20 mouse cellular contexts compared by ENCODE assay signal in the genomic region with DNA sequence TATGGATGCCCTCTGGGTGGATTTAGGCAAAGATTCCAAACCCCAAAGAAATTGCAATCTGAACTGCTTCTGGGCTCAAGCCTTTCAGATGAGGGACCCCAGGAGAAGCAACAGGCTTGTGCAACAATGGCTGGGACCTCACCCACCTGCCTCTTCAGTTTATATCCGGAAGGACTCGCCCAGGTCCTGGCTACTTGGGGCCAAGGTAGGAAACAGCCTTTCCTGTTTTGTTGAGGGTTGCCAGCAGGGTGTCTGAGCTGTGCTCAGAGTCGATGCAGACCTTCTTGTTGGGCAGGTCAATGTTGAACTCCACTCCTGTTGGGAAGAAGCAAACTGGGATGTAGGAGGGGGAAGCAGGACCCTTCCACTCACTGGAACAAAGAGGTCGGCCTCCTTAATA. TPM values are rescaled to one million over a fixed set of nuclear protein-coding genes. Genes with fewer than 3 reads are reported as not detected.
DNase-seq lines count a peak whose midpoint lies in the region; ATAC-seq and TF ChIP-seq lines count a peak whose summit lies in the region.
"Had no signal": no experiment of that assay in that cellular context is flagged by ENCODE, and none has a peak within 500 bp of the region (broad histone marks: within the 10 kb centered on the region; RNA-seq: fewer than 3 reads in every experiment).

No protein-coding gene starts in this region.

- no peak for ATAC-seq in forebrain, embryonic 14.5 days
- no peak for ATAC-seq in forebrain, postnatal 0 days
- ATAC-seq in lung, embryonic 16.5 days (ENCODE audit: low read depth): no peak
- ATAC-seq in activated CD4-positive, CD25-positive, alpha-beta regulatory T cell, adult 4 months: no peak
- ATAC-seq: intestine, embryonic 15.5 days; midbrain, embryonic 15.5 days had no signal

- no peaks in the 10 kb centered on the region for H3K9me3 ChIP-seq in forebrain, embryonic 14.5 days (replicated peaks; ENCODE audit: control insufficient read depth, low read length)
- no peaks in the 10 kb centered on the region for H3K9me3 ChIP-seq in forebrain, postnatal 0 days (ENCODE audit: low read length)
- no peaks in the 10 kb centered on the region for H3K9me3 ChIP-seq in lung, embryonic 16.5 days (ENCODE audit: control insufficient read depth, low read length)
- H3K9me3 ChIP-seq: embryonic facial prominence, embryonic 12.5 days; heart, embryonic 10.5 days; intestine, embryonic 15.5 days; limb, embryonic 10.5 days; midbrain, embryonic 15.5 days had no signal

- H3K36me3 ChIP-seq in forebrain, embryonic 14.5 days (ENCODE audit: control insufficient read depth, insufficient read depth, low read length): peaks cover 17% of the 10 kb centered on the region; the same call in 1 of the 2 replicates
- peaks cover 15% of the 10 kb centered on the region; the same call in 1 of the 2 replicates for H3K36me3 ChIP-seq in forebrain, postnatal 0 days (ENCODE audit: insufficient read depth)
- peaks cover 1% of the 10 kb centered on the region; the same call in 1 of the 2 replicates for H3K36me3 ChIP-seq in kidney, adult 2 months (ENCODE audit: control insufficient read depth, insufficient read depth, low read length)
- peaks cover 13% of the 10 kb centered on the region for H3K36me3 ChIP-seq in lung, embryonic 16.5 days (ENCODE audit: control insufficient read depth, insufficient read depth, low read length)
- H3K36me3 ChIP-seq: intestine, embryonic 15.5 days; midbrain, embryonic 15.5 days had no signal

- 61% methylated on average over 4 of the region's 4 CpGs for WGBS in forebrain, embryonic 14.5 days
- WGBS in forebrain, postnatal 0 days: 71% methylated on average over 4 of the region's 4 CpGs
- 60% methylated on average over 4 of the region's 4 CpGs for WGBS in kidney, adult 2 months
- WGBS in lung, embryonic 16.5 days: 70% methylated on average over 4 of the region's 4 CpGs

- DNase-seq in forebrain, embryonic 14.5 days (ENCODE audit: low spot score): no peak
- no peak for DNase-seq in forebrain, postnatal 0 days
- no peak for DNase-seq in kidney, adult 2 months
- DNase-seq in kidney, adult 9 months: no peak
- DNase-seq in lung, postnatal 14 days: no peak
- no peak for DNase-seq in right cerebral cortex, adult 18-20 months
- DNase-seq: cerebellum, adult 8-10 months; gastrocnemius, postnatal 25 days; lung, adult 2 months; thymus, postnatal 14 days had no signal

- H3K4me1 ChIP-seq in forebrain, embryonic 14.5 days (ENCODE audit: control insufficient read depth, insufficient read depth, low read length): no peaks in the 10 kb centered on the region
- no peaks in the 10 kb centered on the region for H3K4me1 ChIP-seq in forebrain, postnatal 0 days (ENCODE audit: insufficient read depth)
- H3K4me1 ChIP-seq in kidney, adult 2 months (ENCODE audit: control insufficient read depth, insufficient read depth, low read length): peaks cover 3% of the 10 kb centered on the region; the same call in 1 of the 2 replicates
- no peaks in the 10 kb centered on the region for H3K4me1 ChIP-seq in lung, embryonic 16.5 days (replicated peaks; ENCODE audit: control insufficient read depth, insufficient read depth, low read length)
- H3K4me1 ChIP-seq: limb, embryonic 10.5 days; midbrain, embryonic 15.5 days had no signal

- H3K4me3 ChIP-seq in forebrain, embryonic 14.5 days (ENCODE audit: low read depth, low read length): no peak overlapping the region
- no peak overlapping the region for H3K4me3 ChIP-seq in forebrain, postnatal 0 days (ENCODE audit: low read depth, low read length)
- H3K4me3 ChIP-seq in kidney, adult 2 months (ENCODE audit: insufficient read depth, low read depth, low read length): no peak overlapping the region
- H3K4me3 ChIP-seq in lung, embryonic 16.5 days (ENCODE audit: low read length): no peak overlapping the region
- H3K4me3 ChIP-seq: embryonic facial prominence, embryonic 12.5 days; heart, embryonic 10.5 days; intestine, embryonic 15.5 days; limb, embryonic 10.5 days; midbrain, embryonic 15.5 days had no signal

- no peak for TF ChIP-seq POLR2A in kidney, adult 2 months (IDR thresholded peaks at IDR 0.05; ENCODE audit: low read depth, low read length)

- peak overlapping the region; percentile 14; the same call in 1 of the 2 replicates for H3K27ac ChIP-seq in forebrain, embryonic 14.5 days (ENCODE audit: low read depth, low read length)
- no peak overlapping the region for H3K27ac ChIP-seq in forebrain, postnatal 0 days (ENCODE audit: low read depth, low read length)
- peak overlapping the region; percentile 24; the same call in 1 of the 2 replicates for H3K27ac ChIP-seq in kidney, adult 2 months (ENCODE audit: insufficient read depth, low read depth, low read length)
- peak overlapping the region; percentile 54 for H3K27ac ChIP-seq in lung, embryonic 16.5 days (ENCODE audit: low read length)
- H3K27ac ChIP-seq: embryonic facial prominence, embryonic 12.5 days; intestine, embryonic 15.5 days; limb, embryonic 10.5 days; midbrain, embryonic 15.5 days had no signal

- no peak for TF ChIP-seq CTCF in forebrain, postnatal 0 days (IDR thresholded peaks at IDR 0.05; ENCODE audit: low read depth)
- TF ChIP-seq CTCF in kidney, adult 2 months (conservative IDR thresholded peaks at IDR 0.05; ENCODE audit: insufficient read depth, insufficient read length, low read depth, low read length): no peak

- H3K9ac ChIP-seq in forebrain, embryonic 14.5 days (ENCODE audit: low read length): no peak overlapping the region
- no peak overlapping the region for H3K9ac ChIP-seq in forebrain, postnatal 0 days
- no peak overlapping the region for H3K9ac ChIP-seq in lung, embryonic 16.5 days (ENCODE audit: low read length)
- H3K9ac ChIP-seq: embryonic facial prominence, embryonic 12.5 days; intestine, embryonic 15.5 days; midbrain, embryonic 15.5 days had no signal

- H3K4me2 ChIP-seq in forebrain, embryonic 14.5 days (ENCODE audit: low read length): no peak overlapping the region
- no peak overlapping the region for H3K4me2 ChIP-seq in forebrain, postnatal 0 days (ENCODE audit: low read depth)
- H3K4me2 ChIP-seq in lung, embryonic 16.5 days (ENCODE audit: low read depth, low read length): no peak overlapping the region
- H3K4me2 ChIP-seq: embryonic facial prominence, embryonic 12.5 days; intestine, embryonic 15.5 days; liver, embryonic 11.5 days; midbrain, embryonic 15.5 days had no signal

- H3K27me3 ChIP-seq in forebrain, embryonic 14.5 days (replicated peaks; ENCODE audit: control insufficient read depth, insufficient read depth, low read length): no peaks in the 10 kb centered on the region
- H3K27me3 ChIP-seq in forebrain, postnatal 0 days (ENCODE audit: insufficient read depth, low read length): no peaks in the 10 kb centered on the region
- H3K27me3 ChIP-seq in kidney, adult 2 months (replicated peaks; ENCODE audit: control insufficient read depth, insufficient read depth, low read length): no peaks in the 10 kb centered on the region
- H3K27me3 ChIP-seq in lung, embryonic 16.5 days (ENCODE audit: control insufficient read depth, insufficient read depth, low read depth, low read length): no peaks in the 10 kb centered on the region
- H3K27me3 ChIP-seq: embryonic facial prominence, embryonic 12.5 days; intestine, embryonic 15.5 days; midbrain, embryonic 15.5 days had no signal

RNA-seq across cellular contexts. Expression of a gene that starts 10.7 kb away (rescaled TPM):
- 238 and 292 TPM in 2 replicates for polyA plus RNA-seq in forebrain, embryonic 14.5 days (2014; fragmentation: Nextera tagmentation; extraction: Ambion mirVana)
- total RNA-seq in forebrain, postnatal 0 days (2014; rRNA removed): 141 and 193 TPM in 2 replicates
- 268 and 340 TPM in 2 replicates for polyA plus RNA-seq in forebrain, postnatal 0 days (2015; fragmentation: Nextera tagmentation; extraction: Ambion mirVana)
- polyA plus RNA-seq in kidney, adult 2 months (2012; rRNA removed): 698 and 771 TPM in 2 replicates
- 581 and 600 TPM in 2 replicates for polyA plus RNA-seq in lung, embryonic 16.5 days (2015; fragmentation: Nextera tagmentation; extraction: Ambion mirVana)
- 100 to 1,000 TPM; 224 to 229 TPM for polyA plus RNA-seq in activated CD4-positive, CD25-positive, alpha-beta regulatory T cell, adult 4 months (2017; shearing (Covaris generic))

RNA-seq across cellular contexts. Expression of a gene that starts 19.2 kb away (rescaled TPM):
- polyA plus RNA-seq in forebrain, embryonic 14.5 days (2014; fragmentation: Nextera tagmentation; extraction: Ambion mirVana): 141 and 146 TPM in 2 replicates
- 62.8 and 81.0 TPM in 2 replicates for total RNA-seq in forebrain, postnatal 0 days (2014; rRNA removed)
- 76.9 and 85.0 TPM in 2 replicates for polyA plus RNA-seq in forebrain, postnatal 0 days (2015; fragmentation: Nextera tagmentation; extraction: Ambion mirVana)
- 23.3 and 28.3 TPM in 2 replicates for polyA plus RNA-seq in kidney, adult 2 months (2012; rRNA removed)
- 141 and 152 TPM in 2 replicates for polyA plus RNA-seq in lung, embryonic 16.5 days (2015; fragmentation: Nextera tagmentation; extraction: Ambion mirVana)
- polyA plus RNA-seq in activated CD4-positive, CD25-positive, alpha-beta regulatory T cell, adult 4 months (2017; shearing (Covaris generic)): 10 to 100 TPM; 62.4 to 65.3 TPM

RNA-seq across cellular contexts. Expression of a gene that starts 27.3 kb away (rescaled TPM):
- 300 and 365 TPM in 2 replicates for polyA plus RNA-seq in forebrain, embryonic 14.5 days (2014; fragmentation: Nextera tagmentation; extraction: Ambion mirVana)
- total RNA-seq in forebrain, postnatal 0 days (2014; rRNA removed): 180 and 264 TPM in 2 replicates
- 437 and 510 TPM in 2 replicates for polyA plus RNA-seq in forebrain, postnatal 0 days (2015; fragmentation: Nextera tagmentation; extraction: Ambion mirVana)
- 585 and 720 TPM in 2 replicates for polyA plus RNA-seq in kidney, adult 2 months (2012; rRNA removed)
- polyA plus RNA-seq in lung, embryonic 16.5 days (2015; fragmentation: Nextera tagmentation; extraction: Ambion mirVana): 2,256 and 2,274 TPM in 2 replicates
- polyA plus RNA-seq in activated CD4-positive, CD25-positive, alpha-beta regulatory T cell, adult 4 months (2017; shearing (Covaris generic)): not detected
- total RNA-seq: common myeloid progenitor, adult 5-6 weeks; megakaryocyte progenitor cell, adult 5-6 weeks had no signal

Comparison
In these comparisons a context has a peak if more than half of its experiments do, and no peak if none do; other contexts are left out.
1. RNA of a gene that starts 27.3 kb away (polyA plus RNA-seq): 2,256 to 2,274 TPM in lung, embryonic 16.5 days, 585 to 720 TPM in kidney, adult 2 months, 437 to 510 TPM in forebrain, postnatal 0 days and 300 to 365 TPM in forebrain, embryonic 14.5 days; not detected in activated CD4-positive, CD25-positive, alpha-beta regulatory T cell, adult 4 months; every median in the first group is over 100 times any median in the second.